Mouse (Mus musculus) lung, postnatal 14 days (tissue): ENCODE measurements around the gene Immp2l.

Experiments used
- DNase-seq: peaks from one replicate; pipeline ENCODE4 v3.0.0; 2021

Immp2l gene

DNA sequence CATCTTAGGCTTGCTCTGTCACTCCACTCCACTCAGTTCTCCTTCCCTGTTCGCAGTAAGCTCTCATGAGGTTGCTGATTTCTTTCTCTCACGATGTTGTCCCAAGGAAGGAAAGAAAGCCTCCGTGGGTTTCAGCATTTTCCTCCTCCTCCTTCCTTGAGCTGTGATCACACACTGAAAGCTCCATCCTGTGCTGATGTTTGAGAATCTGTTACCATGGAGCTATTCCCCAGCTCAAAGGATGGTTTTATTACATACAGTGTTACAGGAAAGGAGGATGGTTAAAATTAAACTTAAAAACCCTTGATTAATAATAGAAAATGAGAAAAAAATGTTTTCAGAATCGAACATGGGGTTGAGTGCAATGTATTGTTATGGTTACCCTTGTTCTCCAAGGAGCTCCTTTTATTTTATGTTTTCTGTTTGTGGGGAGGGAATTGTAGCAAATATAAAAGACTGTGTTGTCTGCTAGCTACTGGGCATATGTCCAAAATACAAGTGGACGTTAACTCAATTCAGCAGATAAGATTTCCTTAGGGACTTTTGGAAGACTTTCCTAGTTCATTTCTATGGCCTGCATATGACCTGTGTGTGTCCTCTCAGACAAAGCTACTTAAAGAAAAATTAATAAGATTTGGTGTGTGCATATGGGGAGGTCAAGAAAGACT lies 853.5 kb downstream of the Immp2l start:
- DNase-seq = no peak

DNA sequence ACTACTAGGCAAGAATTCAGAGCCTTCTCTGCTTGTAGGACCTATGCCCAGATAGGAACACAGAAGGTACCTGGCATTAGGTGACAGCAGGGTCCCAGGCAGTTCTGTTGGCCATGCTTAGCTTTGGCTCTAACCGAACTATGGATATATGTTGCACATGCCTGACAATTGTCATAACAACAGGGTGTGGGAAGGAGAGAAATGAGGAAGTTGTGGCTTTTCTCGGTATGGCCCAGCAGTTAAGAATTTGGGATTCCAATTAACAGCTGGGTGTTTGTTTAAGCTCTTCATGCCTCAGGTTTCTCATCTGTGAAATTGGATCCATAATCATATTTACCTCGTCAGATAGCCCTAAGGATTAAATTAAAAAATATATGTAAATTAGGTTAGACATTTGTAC lies 854.6 kb downstream of the Immp2l start:
- no peak for DNase-seq

DNA sequence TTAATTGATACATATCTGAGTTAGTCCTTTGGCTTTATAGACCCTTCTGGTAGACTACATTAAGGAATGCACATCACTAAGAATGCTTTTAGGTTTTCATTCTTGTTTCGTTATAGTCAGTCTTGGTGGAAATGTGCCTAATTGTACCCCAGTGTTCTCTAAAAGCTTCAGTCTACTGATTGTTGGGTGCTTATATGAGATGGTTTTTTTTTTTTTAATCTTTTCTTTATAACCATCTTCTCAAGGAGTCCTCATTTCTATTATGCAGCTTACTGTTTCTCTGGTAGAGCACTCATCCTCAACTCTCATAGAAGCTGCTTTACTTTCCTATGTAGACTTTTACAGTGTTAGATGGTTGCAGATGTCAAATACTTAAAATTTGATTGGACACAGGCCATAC lies 855.1 kb downstream of the Immp2l start:
- no peak for DNase-seq

DNA sequence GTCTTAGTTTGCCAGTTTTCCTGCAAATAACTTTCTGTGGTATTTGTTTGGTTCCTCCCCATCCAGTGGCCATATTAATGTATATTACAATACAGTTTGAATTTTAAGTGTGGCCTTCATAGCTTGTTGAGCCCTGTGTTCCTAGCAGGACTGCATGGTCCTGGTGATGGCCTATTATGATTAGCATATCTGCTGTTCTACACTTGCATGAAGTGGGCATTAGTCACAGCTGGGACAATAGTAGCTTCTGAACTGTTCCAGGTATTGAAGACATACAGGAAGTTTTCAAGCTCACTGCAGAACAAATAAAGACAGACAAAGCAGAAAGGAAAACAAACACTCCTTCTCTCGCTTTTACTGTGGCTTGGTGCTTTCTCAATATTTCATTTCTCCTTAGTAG lies 855.5 kb downstream of the Immp2l start:
- no peak for DNase-seq

DNA sequence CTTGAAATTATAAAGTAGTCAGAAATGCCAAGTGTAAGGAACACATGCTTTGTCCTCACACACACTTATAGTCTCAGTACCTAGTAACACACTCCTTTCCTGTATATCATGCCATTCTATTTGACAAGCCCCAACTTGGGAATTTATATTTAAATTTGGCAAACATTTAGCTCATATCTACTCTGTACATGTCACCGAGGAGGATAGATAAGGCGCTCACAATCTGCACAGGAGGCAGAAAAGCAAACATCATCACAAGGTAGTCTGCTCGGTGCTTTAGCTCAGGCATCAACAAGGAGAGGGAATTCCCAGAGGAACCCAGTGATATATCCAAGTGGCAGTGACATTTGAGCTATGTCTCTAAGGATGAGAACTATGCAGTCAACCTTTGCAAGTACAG lies 856.9 kb downstream of the Immp2l start:
- no peak for DNase-seq

DNA sequence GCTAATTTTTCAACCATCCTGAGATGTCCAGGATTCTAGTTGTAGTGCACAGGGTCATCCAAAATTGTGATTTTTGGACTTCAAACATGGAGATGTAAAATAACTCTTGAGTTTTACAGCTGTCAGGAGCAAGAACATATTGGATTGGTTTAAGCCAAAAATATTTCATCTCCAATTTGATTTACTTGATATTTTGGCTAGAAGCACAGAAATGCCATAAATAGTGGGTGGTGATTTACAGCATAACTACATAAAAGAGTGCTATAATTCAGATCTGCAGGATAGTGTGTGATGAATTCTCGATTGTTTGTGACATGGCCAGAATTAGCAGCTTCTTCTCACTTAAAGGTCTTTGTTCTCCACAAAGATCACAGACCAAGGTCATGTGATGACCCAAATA lies 884.1 kb downstream of the Immp2l start:
- DNase-seq = no peak

DNA sequence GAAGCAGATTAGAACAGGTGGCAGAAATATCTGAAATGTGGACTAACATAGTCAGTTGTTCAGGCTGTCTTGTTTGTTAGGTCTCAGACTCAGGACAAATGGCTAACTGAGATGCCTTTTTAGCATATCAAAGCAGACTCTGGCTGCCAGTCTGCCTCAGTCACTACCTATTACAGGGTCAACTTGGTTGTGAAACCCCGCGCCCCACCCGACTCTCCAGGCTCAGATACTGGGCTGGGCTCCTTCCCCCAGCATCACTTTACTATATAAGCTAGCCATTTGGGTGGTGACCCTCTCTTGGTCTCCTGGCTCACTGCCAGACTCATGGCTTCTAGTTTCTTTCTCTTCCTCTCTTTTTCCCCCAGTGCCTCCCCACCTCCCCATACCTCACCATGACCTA lies 887.7 kb downstream of the Immp2l start:
- no peak for DNase-seq

DNA sequence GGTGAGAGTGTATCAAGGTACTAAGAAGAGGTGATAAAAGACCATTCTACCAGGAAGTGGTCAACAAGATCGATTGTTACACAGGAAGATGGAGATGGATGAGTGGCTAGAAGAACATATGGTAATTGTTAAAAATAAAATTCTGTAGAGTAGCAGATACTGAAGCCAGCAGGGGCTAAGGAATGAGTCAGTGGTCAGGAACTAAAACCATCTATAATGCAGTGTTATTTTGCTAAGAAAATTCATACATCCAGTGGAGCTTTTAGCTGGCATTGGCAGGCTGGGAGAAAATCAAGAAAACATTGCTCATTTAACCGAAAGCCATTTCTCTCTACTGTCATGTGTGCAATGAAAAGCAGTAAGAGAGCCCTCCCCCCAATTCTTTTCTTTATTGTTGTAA lies 913.9 kb downstream of the Immp2l start:
- no peak for DNase-seq

DNA sequence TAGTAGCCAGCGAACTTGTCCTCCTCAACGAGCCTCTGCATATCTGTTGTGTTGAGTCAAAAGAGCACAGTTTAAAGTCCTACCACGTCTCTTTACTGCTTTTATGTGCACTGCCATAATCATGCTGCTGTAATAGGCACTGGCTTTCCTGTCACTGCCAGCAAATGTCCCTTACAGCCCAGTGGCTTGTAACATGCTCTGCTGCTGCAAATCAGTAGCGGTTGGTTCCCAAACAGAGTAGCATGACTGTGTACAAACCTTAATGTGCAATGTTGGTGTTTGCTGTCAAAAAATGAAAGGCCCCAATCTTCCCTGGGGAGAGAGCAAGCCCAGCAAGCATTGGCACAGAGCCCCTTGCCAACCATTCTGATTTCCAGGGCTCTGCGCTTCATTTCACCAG lies 918.0 kb downstream of the Immp2l start:
- DNase-seq = no peak

DNA sequence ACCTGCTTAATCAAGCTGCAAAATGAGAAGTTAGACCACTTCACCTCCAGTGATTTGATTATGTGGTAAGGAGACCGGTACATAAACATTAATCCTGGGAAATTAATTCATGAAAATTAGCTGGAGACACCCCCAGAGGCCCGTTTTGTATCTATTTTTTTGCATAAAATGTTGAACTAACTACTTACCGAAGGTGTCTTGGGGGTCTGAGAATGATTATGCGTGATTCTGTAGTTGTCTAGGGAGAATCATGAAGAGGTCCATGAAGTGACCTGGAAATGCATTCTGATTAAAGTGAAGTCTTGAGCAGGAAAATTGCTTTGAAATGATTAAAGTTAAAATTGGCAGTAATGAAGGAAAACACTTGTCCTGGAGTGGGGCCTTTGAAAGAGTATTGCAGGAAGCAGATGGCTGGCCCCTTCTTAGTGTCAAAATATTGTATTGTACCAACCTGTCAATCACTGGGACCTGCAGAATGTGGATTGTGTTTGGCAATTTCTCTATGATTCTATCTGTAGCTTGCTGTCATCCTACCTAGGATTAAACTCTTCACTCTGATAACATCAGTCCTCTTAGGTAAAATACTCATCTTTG lies 920.3 kb downstream of the Immp2l start:
- DNase-seq = no peak

DNA sequence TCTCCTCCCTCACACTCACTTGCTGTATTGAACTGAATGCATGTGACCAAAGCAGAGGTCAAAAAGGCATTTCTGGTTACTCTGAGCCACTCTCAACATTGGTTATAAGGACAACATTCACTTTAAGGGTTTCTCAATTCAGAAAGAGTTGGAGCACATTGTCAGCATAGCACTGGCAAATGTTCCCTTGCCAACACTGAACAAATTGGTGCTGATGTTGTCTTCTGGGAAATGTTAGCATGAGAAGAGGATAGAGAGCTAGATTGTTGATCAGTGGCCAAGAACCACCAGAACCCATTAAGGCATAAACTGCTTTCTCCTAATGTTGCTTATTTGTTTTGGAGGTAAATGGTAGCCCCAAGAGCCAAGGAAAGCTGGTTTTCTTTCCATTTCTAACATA lies 922.6 kb downstream of the Immp2l start:
- DNase-seq = no peak

DNA sequence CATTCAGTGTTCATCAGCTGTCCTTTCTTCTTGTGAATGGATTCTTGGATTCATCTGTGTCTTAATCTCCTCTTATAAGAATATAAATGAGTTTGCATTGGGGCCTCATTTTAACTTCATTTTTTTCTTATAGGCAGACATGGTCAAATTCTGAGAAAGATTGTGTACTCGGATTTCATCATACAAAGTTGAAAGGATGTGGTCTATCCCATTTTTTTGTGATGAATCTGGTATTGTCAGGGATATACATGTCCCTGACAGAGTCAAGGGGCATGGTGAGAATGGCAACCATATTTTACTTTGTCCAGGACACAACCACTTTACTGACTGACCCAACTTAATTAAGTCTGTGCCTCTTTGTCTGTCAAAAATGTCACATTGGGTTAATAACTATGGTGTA lies 925.5 kb downstream of the Immp2l start:
- DNase-seq = no peak

DNA sequence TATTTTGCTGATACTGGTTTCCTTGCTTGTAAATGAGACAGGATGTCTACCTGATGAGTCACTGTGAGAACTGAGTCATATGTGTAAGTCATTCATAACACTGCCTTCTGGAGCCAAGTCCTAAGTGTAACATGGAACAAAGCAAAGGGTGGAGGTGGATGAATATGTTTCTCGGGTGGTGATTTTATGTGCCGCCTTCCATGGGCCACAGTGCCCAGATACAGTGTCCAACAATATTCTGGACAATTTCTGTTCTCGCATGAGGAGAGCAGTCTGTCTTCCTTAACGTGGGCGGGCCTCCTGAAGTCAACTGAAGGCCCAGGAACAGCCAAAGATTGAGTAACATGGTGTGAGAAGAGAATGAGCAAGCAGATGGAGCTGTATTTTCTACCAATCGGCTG lies 926.0 kb downstream of the Immp2l start:
- no peak for DNase-seq

DNA sequence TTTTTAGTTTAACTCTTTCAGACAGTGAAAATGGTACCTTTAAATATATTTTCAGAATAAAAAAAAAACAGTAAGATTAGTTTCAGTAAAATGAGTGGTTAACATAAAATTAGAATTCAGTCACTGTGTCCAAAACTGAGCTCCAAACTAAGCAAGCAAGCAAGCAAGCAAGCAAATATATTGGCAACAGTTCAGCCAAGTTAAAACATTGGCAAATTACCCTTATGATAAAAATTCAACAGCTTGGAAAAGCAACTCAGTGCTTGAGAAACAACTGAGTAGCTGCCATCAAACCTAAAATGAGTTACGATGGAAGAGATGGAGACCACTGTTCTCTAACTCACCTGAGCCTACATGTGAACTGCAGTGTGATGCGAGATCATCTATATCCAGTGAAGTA lies 926.8 kb downstream of the Immp2l start:
- DNase-seq = no peak

DNA sequence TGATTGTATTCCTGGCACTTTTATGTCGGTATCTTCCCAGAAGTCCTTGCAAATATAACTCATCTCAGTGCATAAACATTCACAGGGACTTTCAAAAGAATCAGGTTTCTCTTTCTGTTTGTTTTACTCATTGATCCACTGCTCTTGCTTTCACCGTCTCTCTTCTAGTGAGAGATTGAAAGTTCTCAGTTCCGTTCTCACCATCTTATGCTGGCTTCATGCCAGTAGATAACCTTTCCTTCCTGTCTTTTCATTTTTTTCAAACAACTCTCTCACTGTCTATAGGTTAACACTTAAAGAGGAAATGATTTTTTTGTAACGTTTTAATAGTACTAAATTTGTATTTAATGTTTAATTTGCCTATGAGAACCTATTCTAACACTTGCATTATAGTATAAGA lies 937.1 kb downstream of the Immp2l start:
- no peak for DNase-seq

DNA sequence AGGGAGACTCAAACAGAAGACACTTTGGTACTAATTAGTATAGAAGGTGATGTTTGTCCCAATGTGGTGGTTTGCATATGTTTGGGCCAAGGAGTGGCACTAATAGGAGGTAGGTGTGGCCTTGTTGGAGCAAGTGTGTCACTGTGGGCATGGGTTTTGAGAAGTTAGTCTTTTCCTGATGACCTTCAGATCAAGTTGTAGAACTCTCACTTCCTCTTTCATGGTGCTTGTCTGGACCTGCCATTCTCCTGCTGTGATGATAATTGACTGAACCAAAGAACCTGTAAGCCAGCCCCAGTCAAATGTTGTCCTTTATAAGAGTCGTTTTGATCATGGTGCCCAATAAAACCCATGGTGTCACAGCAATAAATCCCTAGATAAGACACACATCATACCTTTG lies 967.5 kb downstream of the Immp2l start:
- no peak for DNase-seq
